Mouse (Mus musculus) liver, adult (tissue): Measurements from ENCODE around the gene Cdc42ep5.

ENCODE experiments used
- GATA4 ChIP-seq: IDR thresholded peaks from 2 replicates; pipeline ENCODE4 v1.6.1; 2014; ENCODE audit warnings: mild to moderate bottlenecking, low read length; ENCODE audit not compliant: insufficient replicate concordance

The Cdc42ep5 gene

DNA sequence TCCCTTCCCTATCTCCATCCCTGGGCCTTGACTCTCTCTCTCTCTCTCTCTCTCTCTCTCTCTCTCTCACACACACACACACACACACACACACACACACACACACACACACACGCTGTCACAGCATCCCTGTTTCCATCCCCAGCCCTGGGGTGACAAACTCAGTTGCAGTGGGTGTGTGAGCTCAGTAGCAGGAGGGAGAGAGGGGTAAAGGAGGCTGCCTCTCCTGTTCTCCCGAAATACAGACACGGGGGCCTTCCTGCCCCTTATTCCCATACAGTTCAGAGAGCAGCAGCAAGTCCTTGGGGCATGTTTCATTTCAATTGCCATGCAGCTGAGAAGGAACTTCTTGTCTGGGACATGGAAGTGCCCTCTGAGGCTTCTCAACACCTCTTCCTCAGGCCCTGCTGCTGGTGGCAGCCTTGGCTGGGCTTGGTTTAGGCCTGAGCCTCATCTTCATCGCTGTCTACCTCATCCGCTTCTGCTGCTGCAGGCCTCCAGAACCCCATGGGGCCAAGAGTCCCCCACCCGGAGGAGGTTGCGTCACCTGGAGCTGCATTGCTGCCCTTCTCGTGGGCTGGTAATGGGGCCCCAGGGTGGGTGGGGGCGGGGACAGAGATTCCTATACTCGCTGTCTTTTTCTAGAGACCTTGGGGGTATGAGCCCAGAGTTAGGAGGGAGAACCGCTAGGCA is 42.4 kb downstream of the Cdc42ep5 start:
- TF ChIP-seq GATA4, result no peak

DNA sequence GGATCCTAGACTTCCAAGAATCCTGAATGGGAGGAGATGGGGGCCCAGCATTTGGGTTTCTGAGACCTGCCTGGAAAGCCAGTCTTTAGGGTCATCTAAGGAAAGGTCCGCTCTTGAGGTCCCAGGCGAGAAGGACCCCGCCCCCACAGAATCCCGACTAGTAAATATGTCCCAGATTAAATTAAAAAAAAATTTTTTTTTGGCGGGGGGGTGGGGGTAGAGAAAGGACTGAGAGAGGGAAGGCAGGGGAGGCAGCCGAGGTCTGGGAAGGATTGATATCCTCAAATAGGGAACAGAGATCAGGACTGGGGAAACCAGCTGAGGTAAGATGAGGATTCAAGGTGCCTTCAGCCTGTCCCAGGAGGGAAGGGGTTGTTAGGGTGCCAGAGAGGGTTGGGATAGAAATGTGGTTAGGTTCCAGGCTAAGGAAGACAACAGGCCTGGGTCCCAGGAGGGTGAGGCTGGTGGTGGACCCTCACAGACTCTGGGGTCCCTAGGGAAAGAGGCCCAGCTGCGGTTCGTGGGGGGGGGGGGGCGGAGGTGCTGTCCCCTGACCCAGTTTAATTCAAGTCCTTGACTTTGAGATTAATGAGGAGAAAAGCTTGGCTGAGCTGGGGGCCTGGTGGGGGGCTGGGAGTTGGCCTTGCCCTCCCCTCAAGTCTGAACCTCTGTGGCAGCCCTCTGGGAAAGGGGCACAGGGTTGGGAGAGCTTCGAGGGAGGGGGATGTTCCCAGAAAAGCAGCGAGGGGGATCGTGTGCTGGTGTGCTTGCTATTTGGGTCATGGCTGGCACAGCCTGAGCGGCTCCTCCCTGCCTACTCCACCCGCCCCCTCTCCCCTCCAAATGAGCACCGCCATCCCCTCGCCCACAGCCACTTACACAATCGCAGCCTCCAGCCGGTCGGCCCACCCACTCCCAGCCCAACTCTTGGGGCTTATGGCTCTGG is 44.4 kb downstream of the Cdc42ep5 start:
- no peak for TF ChIP-seq GATA4

DNA sequence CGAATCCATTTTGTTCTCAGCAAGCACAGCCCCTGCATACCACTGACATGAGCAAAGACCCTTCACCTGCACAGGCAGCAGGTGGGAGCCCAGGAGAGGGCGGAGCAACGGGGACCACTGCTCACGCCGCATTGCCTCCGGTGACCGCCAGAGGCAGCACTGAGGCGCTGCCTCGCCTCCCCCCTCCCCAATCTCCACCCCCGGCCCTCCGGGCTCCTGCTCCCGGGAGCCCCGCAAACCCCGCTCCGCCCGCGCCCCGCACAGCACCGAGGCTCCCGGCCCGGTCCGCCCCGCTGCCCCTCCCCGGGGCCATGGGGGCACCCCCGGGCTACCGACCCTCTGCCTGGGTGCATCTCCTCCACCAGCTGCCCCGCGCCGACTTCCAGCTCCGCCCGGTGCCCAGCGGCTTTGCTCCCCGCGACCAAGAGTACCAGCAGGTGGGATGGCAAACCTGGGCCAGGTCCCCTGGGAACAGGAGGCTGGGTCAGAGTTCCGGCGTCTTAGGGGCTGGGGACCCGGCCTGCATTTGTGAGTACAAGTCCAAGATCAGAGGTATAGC is 45.2 kb downstream of the Cdc42ep5 start, which contains the start of gene Ttyh1:
Gene Ttyh1, plus strand, starts transcription at position 65 of the 559 bp plus-strand sequence.
- TF ChIP-seq GATA4, result no peak

DNA sequence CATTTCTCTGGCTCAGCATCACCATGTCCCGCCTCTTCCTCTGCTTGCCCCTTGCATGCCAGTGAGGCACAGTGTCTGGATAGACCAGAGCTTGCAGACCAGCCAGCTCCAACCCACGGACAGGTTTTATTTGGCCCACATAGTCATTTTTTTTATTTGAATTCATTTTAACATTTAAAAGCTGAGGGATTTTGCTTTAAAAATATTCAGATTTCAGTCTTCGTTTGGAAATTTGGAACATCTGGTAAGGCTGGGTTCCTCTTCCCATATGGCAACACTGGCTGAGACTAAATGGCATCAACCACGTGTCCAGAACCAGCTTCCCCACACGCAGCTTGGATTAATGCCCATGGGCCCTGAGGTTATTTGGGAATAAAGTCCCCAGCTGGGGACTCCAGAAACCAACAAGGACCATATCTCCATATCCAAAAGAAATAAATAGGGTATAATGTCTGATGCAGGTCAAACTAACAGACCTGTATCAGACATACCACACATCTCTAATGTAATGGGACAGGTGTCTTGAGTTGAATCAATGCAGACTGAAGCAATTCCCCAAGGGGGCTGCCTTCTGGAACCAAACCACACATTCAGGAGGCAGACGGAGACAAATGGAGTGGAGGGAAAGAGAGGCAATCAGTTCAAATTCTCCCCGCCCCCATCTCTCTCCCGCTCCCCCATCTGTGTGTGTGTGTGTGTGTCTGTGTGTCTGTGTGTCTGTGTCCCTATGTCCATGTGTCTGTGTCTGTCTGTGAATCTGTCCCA is 47.4 kb downstream of the Cdc42ep5 start:
- TF ChIP-seq GATA4, result no peak

DNA sequence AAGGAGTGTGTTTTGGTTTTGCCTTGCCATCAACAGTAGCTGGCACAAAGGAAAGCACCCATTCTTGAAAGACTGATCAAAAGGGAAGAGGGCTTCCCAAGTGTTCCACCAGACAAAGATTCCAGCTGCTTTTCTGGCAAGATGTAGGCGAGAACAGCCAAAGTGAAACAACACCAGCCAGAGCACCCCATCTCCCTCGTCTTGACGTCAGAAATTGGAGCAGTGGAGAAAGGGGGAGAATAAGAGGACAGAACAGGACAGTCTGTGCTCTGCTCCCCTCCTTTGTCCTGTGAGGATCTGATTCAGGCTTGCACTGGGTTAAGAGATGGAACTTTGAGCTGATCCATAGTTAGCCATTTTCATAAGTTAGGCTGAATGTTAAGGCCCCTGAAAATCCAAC is 52.9 kb downstream of the Cdc42ep5 start:
- no peak for TF ChIP-seq GATA4

DNA sequence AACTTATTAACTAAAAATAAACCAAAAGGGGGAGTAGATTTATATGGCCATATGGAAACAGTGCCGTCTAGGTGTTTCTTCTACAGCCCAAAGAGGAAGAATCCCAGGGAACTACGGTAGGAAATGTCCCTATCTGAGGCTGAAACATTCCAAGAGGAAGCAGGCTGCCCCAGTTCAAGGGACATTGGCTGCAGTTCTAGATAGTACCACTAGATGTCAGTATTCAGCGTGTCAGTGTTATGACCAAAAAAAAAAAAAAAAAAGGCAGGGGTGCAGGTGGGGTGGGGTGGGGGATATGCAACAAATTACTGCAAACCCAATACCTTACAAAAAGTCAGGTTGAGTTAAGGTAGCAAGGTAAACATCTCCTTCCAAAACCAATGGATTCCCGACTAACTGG is 61.2 kb downstream of the Cdc42ep5 start:
- no peak for TF ChIP-seq GATA4
